Comparison of ENCODE assay signal across 22 mouse cellular contexts in the genomic region with DNA sequence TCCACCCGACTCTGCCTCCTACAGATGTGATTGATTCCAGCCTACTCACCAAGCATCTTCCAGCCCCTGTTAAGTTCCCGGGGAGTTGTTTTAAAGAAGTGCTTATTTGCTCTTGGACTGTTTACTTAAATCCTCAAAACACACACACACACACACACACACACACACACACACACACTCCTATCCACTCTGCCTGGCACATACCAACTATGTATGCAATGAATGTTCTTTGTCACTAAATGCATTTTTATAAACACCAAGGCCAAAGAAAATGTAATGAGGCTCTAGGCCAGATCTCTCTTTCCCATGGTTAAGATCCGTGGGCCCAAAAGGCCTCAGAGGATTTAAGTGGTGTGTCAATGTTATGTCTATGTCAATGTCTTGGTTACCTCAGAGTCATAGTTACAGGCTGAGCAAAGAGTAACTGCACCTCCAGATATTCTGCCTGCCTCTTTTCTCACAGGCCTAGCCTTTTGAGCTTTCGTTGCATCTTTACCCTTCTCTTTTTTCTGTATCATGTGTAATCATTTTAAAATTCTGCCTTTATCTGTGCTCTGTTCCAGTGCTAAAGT. TPM values are rescaled to one million over a fixed set of nuclear protein-coding genes. Genes with fewer than 3 reads are reported as not detected.
DNase-seq lines count a peak whose midpoint lies in the region; ATAC-seq and TF ChIP-seq lines count a peak whose summit lies in the region.
"Had no signal": no experiment of that assay in that cellular context is flagged by ENCODE, and none has a peak within 500 bp of the region (broad histone marks: within the 10 kb centered on the region; RNA-seq: fewer than 3 reads in every experiment).

No protein-coding gene starts in this region.

- H3K9me3 ChIP-seq in forebrain, embryonic 13.5 days (replicated peaks): no peaks in the 10 kb centered on the region
- H3K9me3 ChIP-seq in forebrain, embryonic 15.5 days: no peaks in the 10 kb centered on the region
- no peaks in the 10 kb centered on the region for H3K9me3 ChIP-seq in kidney, embryonic 15.5 days (replicated peaks)
- H3K9me3 ChIP-seq in midbrain, postnatal 0 days (ENCODE audit: low read length): no peaks in the 10 kb centered on the region
- no peaks in the 10 kb centered on the region for H3K9me3 ChIP-seq in midbrain, embryonic 14.5 days (ENCODE audit: control insufficient read depth, low read length)
- no peaks in the 10 kb centered on the region for H3K9me3 ChIP-seq in liver, embryonic 14.5 days (ENCODE audit: control insufficient read depth, low read length)
- H3K9me3 ChIP-seq: heart, embryonic 15.5 days; neural tube, embryonic 13.5 days; stomach, embryonic 15.5 days had no signal

- H3K27ac ChIP-seq in forebrain, embryonic 13.5 days: no peak overlapping the region
- H3K27ac ChIP-seq in forebrain, embryonic 15.5 days (replicated peaks): no peak overlapping the region
- H3K27ac ChIP-seq in kidney, embryonic 15.5 days: no peak overlapping the region
- H3K27ac ChIP-seq in midbrain, postnatal 0 days (ENCODE audit: low read depth, low read length): no peak overlapping the region
- no peak overlapping the region for H3K27ac ChIP-seq in midbrain, embryonic 14.5 days (replicated peaks; ENCODE audit: low read depth, low read length)
- H3K27ac ChIP-seq in liver, embryonic 14.5 days: no peak overlapping the region
- H3K27ac ChIP-seq: heart, embryonic 15.5 days; neural tube, embryonic 13.5 days; stomach, embryonic 15.5 days had no signal

- no peaks in the 10 kb centered on the region for H3K27me3 ChIP-seq in forebrain, embryonic 13.5 days
- H3K27me3 ChIP-seq in forebrain, embryonic 15.5 days: no peaks in the 10 kb centered on the region
- H3K27me3 ChIP-seq in kidney, embryonic 15.5 days: no peaks in the 10 kb centered on the region; the same call in 1 of the 2 replicates
- no peaks in the 10 kb centered on the region for H3K27me3 ChIP-seq in midbrain, postnatal 0 days (ENCODE audit: insufficient read depth, low read length)
- H3K27me3 ChIP-seq in midbrain, embryonic 14.5 days (ENCODE audit: control insufficient read depth, insufficient read depth, low read length): no peaks in the 10 kb centered on the region
- H3K27me3 ChIP-seq in liver, embryonic 14.5 days (ENCODE audit: control insufficient read depth, insufficient read depth, low read length): peaks cover 22% of the 10 kb centered on the region
- H3K27me3 ChIP-seq: heart, embryonic 15.5 days; stomach, embryonic 15.5 days had no signal

- no peak overlapping the region for H3K4me3 ChIP-seq in forebrain, embryonic 13.5 days
- H3K4me3 ChIP-seq in forebrain, embryonic 15.5 days: no peak overlapping the region
- peak overlapping the region; percentile 81 for H3K4me3 ChIP-seq in kidney, embryonic 15.5 days (replicated peaks)
- H3K4me3 ChIP-seq in midbrain, postnatal 0 days (ENCODE audit: low read depth, low read length): no peak overlapping the region
- H3K4me3 ChIP-seq in midbrain, embryonic 14.5 days (replicated peaks; ENCODE audit: low read depth, low read length): no peak overlapping the region
- no peak overlapping the region for H3K4me3 ChIP-seq in liver, embryonic 14.5 days (ENCODE audit: insufficient read depth in 1 of 2, low read depth in 2 of 2, low read length in 2 of 2)
- H3K4me3 ChIP-seq: megakaryocyte, embryonic 14.5 days; stomach, embryonic 15.5 days had no signal

- no peaks in the 10 kb centered on the region for H3K36me3 ChIP-seq in forebrain, embryonic 13.5 days (ENCODE audit: poor library complexity, severe bottlenecking)
- H3K36me3 ChIP-seq in forebrain, embryonic 15.5 days: no peaks in the 10 kb centered on the region
- no peaks in the 10 kb centered on the region for H3K36me3 ChIP-seq in kidney, embryonic 15.5 days
- H3K36me3 ChIP-seq in midbrain, postnatal 0 days (ENCODE audit: insufficient read depth, low read length): no peaks in the 10 kb centered on the region
- H3K36me3 ChIP-seq in midbrain, embryonic 14.5 days (ENCODE audit: control insufficient read depth, insufficient read depth, low read length): no peaks in the 10 kb centered on the region
- no peaks in the 10 kb centered on the region for H3K36me3 ChIP-seq in liver, embryonic 14.5 days (replicated peaks; ENCODE audit: control insufficient read depth, insufficient read depth, low read depth)
- H3K36me3 ChIP-seq: heart, embryonic 15.5 days; neural tube, embryonic 13.5 days; stomach, embryonic 15.5 days had no signal

- no peak overlapping the region for H3K9ac ChIP-seq in forebrain, embryonic 13.5 days
- no peak overlapping the region for H3K9ac ChIP-seq in forebrain, embryonic 15.5 days (replicated peaks)
- no peak overlapping the region for H3K9ac ChIP-seq in kidney, embryonic 15.5 days
- no peak overlapping the region for H3K9ac ChIP-seq in midbrain, postnatal 0 days (replicated peaks; ENCODE audit: low read length, poor library complexity, severe bottlenecking)
- no peak overlapping the region for H3K9ac ChIP-seq in midbrain, embryonic 14.5 days (replicated peaks; ENCODE audit: low read length)
- no peak overlapping the region for H3K9ac ChIP-seq in liver, embryonic 14.5 days (replicated peaks)
- H3K9ac ChIP-seq: heart, embryonic 15.5 days; neural tube, embryonic 13.5 days; stomach, embryonic 15.5 days had no signal

- H3K4me2 ChIP-seq in forebrain, embryonic 13.5 days: peak overlapping the region; percentile 88; the same call in 1 of the 2 replicates
- H3K4me2 ChIP-seq in forebrain, embryonic 15.5 days (replicated peaks): no peak overlapping the region
- peak overlapping the region; percentile 82 for H3K4me2 ChIP-seq in kidney, embryonic 15.5 days
- H3K4me2 ChIP-seq in midbrain, postnatal 0 days (ENCODE audit: low read depth, low read length, poor library complexity, severe bottlenecking): 0 out of 2 replicates have a peak overlapping the region, but pooled peaks have one; percentile 91
- no peak overlapping the region for H3K4me2 ChIP-seq in midbrain, embryonic 14.5 days (ENCODE audit: low read length)
- peak overlapping the region; percentile 30; the same call in 1 of the 2 replicates for H3K4me2 ChIP-seq in liver, embryonic 14.5 days (ENCODE audit: low read depth)

- H3K4me1 ChIP-seq in forebrain, embryonic 13.5 days: peaks cover 13% of the 10 kb centered on the region; the same call in 1 of the 2 replicates
- peaks cover 6% of the 10 kb centered on the region; the same call in 1 of the 2 replicates for H3K4me1 ChIP-seq in forebrain, embryonic 15.5 days
- H3K4me1 ChIP-seq in kidney, embryonic 15.5 days: peaks cover 18% of the 10 kb centered on the region; the same call in 1 of the 2 replicates
- H3K4me1 ChIP-seq in midbrain, postnatal 0 days (ENCODE audit: insufficient read depth, low read length): no peaks in the 10 kb centered on the region
- peaks cover 4% of the 10 kb centered on the region; the same call in 1 of the 2 replicates for H3K4me1 ChIP-seq in midbrain, embryonic 14.5 days (ENCODE audit: control insufficient read depth, insufficient read depth, low read length)
- peaks cover 0 to 3% of the 10 kb centered on the region in 2 experiments; a peak in 2 of 4 replicates for H3K4me1 ChIP-seq in liver, embryonic 14.5 days (replicated peaks; ENCODE audit: control insufficient read depth in 2 of 2, insufficient read depth in 2 of 2, low read length in 1 of 2)
- H3K4me1 ChIP-seq: stomach, embryonic 15.5 days had no signal

- DNase-seq in kidney, adult 8-10 months: no peak
- no peak for DNase-seq in midbrain, postnatal 0 days (ENCODE audit: low spot score)
- no peak for DNase-seq in midbrain, embryonic 14.5 days
- DNase-seq in liver, embryonic 14.5 days (ENCODE audit: low read depth in 3 of 3, low spot score in 3 of 3): no peak
- DNase-seq in ovary, postnatal 14 days (ENCODE audit: low spot score): no peak
- DNase-seq: cerebellum, adult 18-20 months; cerebellum, postnatal 25 days; embryo, embryonic 11 days; gastrocnemius, postnatal 14 days; heart, adult 18-20 months; heart, postnatal 4 days; kidney, postnatal 36 days; lung, postnatal 14 days; right cerebral cortex, postnatal 25 days had no signal

- no peak for ATAC-seq in forebrain, embryonic 13.5 days
- no peak for ATAC-seq in forebrain, embryonic 15.5 days (replicated peaks)
- no peak for ATAC-seq in kidney, embryonic 15.5 days (replicated peaks; ENCODE audit: low FRiP score)
- ATAC-seq in midbrain, postnatal 0 days (ENCODE audit: low FRiP score): no peak
- ATAC-seq in midbrain, embryonic 14.5 days (ENCODE audit: low FRiP score, low TSS enrichment): no peak
- ATAC-seq in liver, embryonic 14.5 days (ENCODE audit: insufficient read depth): no peak

- WGBS in forebrain, embryonic 13.5 days: 68% methylated on average over 4 of the region's 4 CpGs
- WGBS in forebrain, embryonic 15.5 days: 75% methylated on average over 4 of the region's 4 CpGs
- 63% methylated on average over 4 of the region's 4 CpGs for WGBS in kidney, embryonic 15.5 days
- 60% methylated on average over 4 of the region's 4 CpGs for WGBS in midbrain, postnatal 0 days
- 64% methylated on average over 4 of the region's 4 CpGs for WGBS in midbrain, embryonic 14.5 days
- WGBS in liver, embryonic 14.5 days (ENCODE audit: insufficient replicate concordance): 33% methylated on average over 4 of the region's 4 CpGs

- TF ChIP-seq EP300 in liver, embryonic 14.5 days (IDR thresholded peaks at IDR 0.05; ENCODE audit: low read depth): no peak

- TF ChIP-seq CTCF in midbrain, postnatal 0 days (IDR thresholded peaks at IDR 0.05): no peak
- TF ChIP-seq CTCF in liver, embryonic 14.5 days (IDR thresholded peaks at IDR 0.05; ENCODE audit: low read depth): no peak

RNA-seq across cellular contexts. Expression of a gene that starts 2.1 kb away (rescaled TPM):
- polyA plus RNA-seq in forebrain, embryonic 13.5 days (2015; fragmentation: Nextera tagmentation; extraction: Ambion mirVana): 5.4 and 6.2 TPM in 2 replicates
- 5.0 and 5.2 TPM in 2 replicates for polyA plus RNA-seq in forebrain, embryonic 15.5 days (2015; fragmentation: Nextera tagmentation; extraction: Ambion mirVana)
- polyA plus RNA-seq in kidney, embryonic 15.5 days (2015; fragmentation: Nextera tagmentation; extraction: Ambion mirVana): 23.5 and 23.9 TPM in 2 replicates
- 11.0 and 14.7 TPM in 2 replicates for total RNA-seq in midbrain, postnatal 0 days (2014; rRNA removed)
- 4.3 and 4.8 TPM in 2 replicates for polyA plus RNA-seq in midbrain, postnatal 0 days (2015; fragmentation: Nextera tagmentation; extraction: Ambion mirVana)
- 5.0 and 6.2 TPM in 2 replicates for polyA plus RNA-seq in midbrain, embryonic 14.5 days (2014; fragmentation: Nextera tagmentation; extraction: Ambion mirVana)
- 2.8 and 3.0 TPM in 2 replicates for polyA plus RNA-seq in liver, embryonic 14.5 days (2012; rRNA removed)
- polyA plus RNA-seq in liver, embryonic 14.5 days (2014; fragmentation: Nextera tagmentation; extraction: Ambion mirVana): 5.0 and 5.2 TPM in 2 replicates

RNA-seq across cellular contexts. Expression of a gene that starts 28.2 kb away (rescaled TPM):
- polyA plus RNA-seq in forebrain, embryonic 13.5 days (2015; fragmentation: Nextera tagmentation; extraction: Ambion mirVana): 7.3 and 8.3 TPM in 2 replicates
- polyA plus RNA-seq in forebrain, embryonic 15.5 days (2015; fragmentation: Nextera tagmentation; extraction: Ambion mirVana): 6.7 and 8.2 TPM in 2 replicates
- polyA plus RNA-seq in kidney, embryonic 15.5 days (2015; fragmentation: Nextera tagmentation; extraction: Ambion mirVana): 3.2 and 3.4 TPM in 2 replicates
- 9.3 and 13.8 TPM in 2 replicates for total RNA-seq in midbrain, postnatal 0 days (2014; rRNA removed)
- polyA plus RNA-seq in midbrain, postnatal 0 days (2015; fragmentation: Nextera tagmentation; extraction: Ambion mirVana): 8.4 and 9.0 TPM in 2 replicates
- 8.8 and 12.3 TPM in 2 replicates for polyA plus RNA-seq in midbrain, embryonic 14.5 days (2014; fragmentation: Nextera tagmentation; extraction: Ambion mirVana)
- polyA plus RNA-seq in liver, embryonic 14.5 days (2012; rRNA removed): 0.08 and 0.32 TPM in 2 replicates
- 0.10 and 0.13 TPM in 2 replicates for polyA plus RNA-seq in liver, embryonic 14.5 days (2014; fragmentation: Nextera tagmentation; extraction: Ambion mirVana)

RNA-seq across cellular contexts. Expression of a gene that starts 56.9 kb away (rescaled TPM):
- 3.5 and 4.8 TPM in 2 replicates for polyA plus RNA-seq in forebrain, embryonic 13.5 days (2015; fragmentation: Nextera tagmentation; extraction: Ambion mirVana)
- polyA plus RNA-seq in forebrain, embryonic 15.5 days (2015; fragmentation: Nextera tagmentation; extraction: Ambion mirVana): 1.9 and 2.8 TPM in 2 replicates
- polyA plus RNA-seq in kidney, embryonic 15.5 days (2015; fragmentation: Nextera tagmentation; extraction: Ambion mirVana): 13.7 and 15.9 TPM in 2 replicates
- 0.71 TPM in 1 of 2 replicates, not detected in the other for total RNA-seq in midbrain, postnatal 0 days (2014; rRNA removed)
- 0.63 and 0.65 TPM in 2 replicates for polyA plus RNA-seq in midbrain, postnatal 0 days (2015; fragmentation: Nextera tagmentation; extraction: Ambion mirVana)
- 0.59 and 0.68 TPM in 2 replicates for polyA plus RNA-seq in midbrain, embryonic 14.5 days (2014; fragmentation: Nextera tagmentation; extraction: Ambion mirVana)
- polyA plus RNA-seq in liver, embryonic 14.5 days (2012; rRNA removed): 2.1 TPM in 2 replicates
- polyA plus RNA-seq in liver, embryonic 14.5 days (2014; fragmentation: Nextera tagmentation; extraction: Ambion mirVana): 4.9 and 5.7 TPM in 2 replicates
- polyA plus RNA-seq: spleen, adult 2 months had no signal

Comparison
In these comparisons a context has a peak if more than half of its experiments do, and no peak if none do; other contexts are left out.
1. H3K4me2 ChIP-seq: peak in forebrain, embryonic 13.5 days (single experiment), kidney, embryonic 15.5 days (single experiment), midbrain, postnatal 0 days (single experiment) and liver, embryonic 14.5 days (single experiment); none in forebrain, embryonic 15.5 days (single experiment) and midbrain, embryonic 14.5 days (single experiment).